Mouse (Mus musculus) thymus, postnatal 36 days (tissue): ENCODE data around the gene Cib4.

Experiments used
- DNase-seq, 2 experiments: peaks; one replicate each; pipeline ENCODE4 v3.0.0; 2022; ENCODE audit warnings: mixed read lengths in 2 of 2

Gene Cib4

DNA sequence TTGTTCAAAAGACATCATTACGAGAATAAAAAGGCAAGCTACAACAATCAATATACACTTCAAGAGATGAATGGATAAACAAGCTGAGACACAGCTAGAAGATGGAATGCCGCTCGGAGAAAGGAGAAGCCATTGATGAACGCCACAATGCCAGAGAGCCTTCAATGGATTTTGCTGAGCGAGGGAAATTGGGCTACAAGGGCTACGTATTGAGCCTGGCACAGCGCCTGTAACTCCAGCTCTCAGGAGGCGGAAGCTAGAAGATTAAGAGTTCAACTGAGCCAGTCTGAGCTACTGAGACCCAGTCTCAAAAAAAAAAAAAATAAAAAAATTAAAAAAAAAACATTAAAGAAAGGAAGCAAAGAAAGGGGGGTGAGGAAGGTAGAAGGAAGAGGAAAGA, 32.5 kb downstream of the Cib4 start:
- DNase-seq = no peak

DNA sequence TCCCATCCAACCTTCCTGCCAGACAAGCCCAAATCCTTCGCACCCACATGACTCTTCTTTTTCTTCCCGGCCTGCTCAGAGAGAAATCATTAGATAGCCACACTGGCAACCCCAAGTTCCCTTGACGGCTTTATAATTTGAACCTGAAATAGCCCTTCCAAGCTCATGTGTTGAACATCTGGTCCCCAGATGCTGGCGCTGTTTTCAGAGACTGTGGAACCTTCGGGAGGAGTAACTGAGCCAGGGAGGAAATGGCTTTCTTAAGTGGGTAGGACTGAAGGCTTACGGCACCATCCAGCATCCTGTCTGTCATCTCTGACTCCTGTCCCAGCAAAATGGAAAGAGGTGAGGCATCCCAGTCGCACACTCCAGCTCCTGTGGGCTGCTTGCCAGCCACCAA, 48.3 kb downstream of the Cib4 start:
- no peak for DNase-seq

DNA sequence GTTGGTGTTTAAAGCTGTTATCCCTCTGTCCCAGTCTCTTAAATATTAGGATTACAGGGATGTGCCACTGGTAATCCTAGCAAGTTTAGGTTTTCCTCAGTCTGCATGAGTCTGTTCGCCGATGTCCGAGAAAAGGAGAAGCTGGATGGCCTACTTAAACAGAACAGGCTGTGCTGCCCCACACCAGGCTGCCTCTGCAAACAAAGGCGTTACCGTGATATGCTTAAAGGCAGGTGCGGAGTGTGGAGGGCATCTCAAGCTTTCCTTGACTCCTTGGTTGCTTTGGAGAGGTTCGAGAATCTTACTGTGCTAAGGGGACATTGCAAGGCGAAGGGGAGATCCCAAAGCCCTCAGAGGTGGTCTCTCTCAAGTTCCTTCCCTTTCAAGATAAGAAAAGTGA, 48.8 kb downstream of the Cib4 start:
- no peak for DNase-seq

DNA sequence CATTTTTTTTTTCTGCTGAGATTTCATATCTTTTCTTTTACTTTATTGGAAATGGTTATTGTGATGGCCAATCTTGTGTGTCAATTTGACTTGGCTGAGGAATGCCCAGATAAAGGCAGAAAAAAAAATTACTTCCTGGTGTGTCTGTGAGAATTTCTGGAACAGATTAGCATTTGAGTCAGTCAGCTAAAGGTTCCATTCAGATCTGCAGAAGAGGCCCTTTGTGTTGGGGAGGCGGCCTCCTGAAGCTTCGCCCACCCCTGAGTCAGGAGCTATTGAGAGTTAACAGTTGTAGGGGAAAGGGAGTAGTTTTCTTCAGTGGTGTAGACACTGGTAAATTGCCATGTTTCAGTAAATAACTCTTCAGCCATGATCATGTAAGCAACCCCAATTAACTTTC, 50.3 kb downstream of the Cib4 start:
- DNase-seq = no peak

DNA sequence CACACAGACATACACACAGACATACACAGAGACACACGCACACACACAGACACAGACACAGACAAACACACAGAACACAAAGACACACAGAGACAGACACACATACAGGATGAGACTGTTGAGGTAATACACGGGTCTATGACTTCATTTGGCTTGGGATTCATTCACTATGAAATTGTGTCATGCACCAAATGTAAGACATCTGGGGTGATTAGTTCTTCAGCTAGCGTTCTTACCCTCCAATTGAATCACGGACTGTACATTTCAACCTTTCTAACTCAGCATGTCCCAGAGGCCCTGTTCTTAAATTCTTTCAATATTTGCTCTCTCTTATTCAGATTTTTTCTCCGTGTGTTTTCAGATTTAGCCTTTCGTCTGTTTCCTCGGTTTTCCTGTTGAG, 51.0 kb downstream of the Cib4 start:
- no peak for DNase-seq

DNA sequence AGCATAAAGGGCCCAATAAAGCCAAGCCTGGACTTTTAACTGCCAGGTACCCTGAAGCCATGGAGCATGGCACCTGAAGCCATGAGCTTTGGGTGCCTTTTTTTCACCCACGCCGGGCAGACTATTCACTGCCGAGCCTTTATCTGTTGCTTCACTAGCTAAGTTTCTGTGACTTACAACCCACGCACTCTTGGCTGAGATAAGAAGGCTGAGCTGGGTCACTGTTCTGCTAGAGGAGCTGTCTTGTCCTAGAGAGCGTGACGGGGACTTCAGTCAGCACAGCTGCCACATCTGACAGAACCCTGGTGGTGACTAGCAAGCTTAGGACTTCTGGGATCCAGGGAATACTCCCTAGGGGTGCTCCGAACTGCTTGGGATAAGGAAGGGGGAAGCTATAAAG, 51.9 kb downstream of the Cib4 start:
- no peak for DNase-seq

DNA sequence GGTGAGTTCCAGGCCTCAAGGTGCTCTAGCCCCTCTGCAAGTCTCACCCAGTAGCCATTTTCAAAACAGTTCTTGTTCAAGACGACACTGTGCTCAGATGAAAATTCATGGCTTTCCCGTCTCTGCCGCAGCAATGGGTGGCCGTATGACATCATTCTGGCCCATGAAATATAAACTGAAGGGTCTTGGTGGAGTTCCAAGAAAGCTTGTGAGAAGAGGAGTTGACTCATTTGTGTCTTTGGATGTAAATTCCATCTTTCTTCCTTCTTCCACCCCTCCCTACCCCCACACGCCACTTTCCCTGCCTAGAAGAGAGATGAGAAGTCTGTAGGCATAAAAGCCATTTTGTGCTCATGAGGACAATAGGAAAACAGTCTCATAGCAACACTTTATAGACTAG, 54.8 kb downstream of the Cib4 start:
- DNase-seq = no peak

DNA sequence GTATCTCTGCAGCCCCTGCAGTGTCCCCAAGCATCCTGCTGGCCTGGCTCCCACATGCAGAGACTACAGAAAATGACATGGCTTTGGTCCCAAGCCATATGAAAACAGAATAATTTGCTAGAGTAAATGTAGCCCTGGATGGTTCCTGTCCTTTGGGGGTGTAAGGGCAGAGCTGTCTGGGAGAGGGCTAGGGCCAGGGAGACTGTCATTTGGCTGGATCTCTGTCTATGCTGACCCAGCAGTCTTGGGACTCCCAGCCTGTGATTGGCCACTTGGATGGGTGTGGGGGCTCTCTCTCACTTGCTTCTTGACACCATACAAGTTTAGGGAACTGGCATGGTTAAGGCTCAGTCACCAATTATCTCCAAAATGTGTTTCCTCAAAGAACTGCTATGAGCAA, 55.4 kb downstream of the Cib4 start:
- DNase-seq = no peak

DNA sequence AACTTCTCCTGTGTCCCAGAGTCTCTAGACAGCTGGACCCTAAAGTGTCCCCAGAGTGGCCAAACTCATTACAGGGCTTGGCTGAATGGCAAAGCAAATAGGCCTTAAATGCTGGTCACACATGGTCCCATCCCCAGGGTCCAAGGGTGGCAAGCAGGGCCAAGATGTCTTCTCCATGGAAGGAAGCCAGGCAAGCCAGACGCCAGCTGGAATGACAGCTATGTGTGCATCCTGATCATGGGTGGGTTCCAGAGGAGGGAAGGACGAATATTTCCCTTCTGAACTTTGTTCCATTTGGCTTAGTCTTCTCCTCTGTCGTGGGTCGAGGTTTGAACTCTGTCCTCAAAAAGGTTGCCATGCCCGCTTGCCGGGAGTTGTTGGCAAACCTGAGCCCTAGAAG, 60.5 kb downstream of the Cib4 start:
- DNase-seq = no peak

DNA sequence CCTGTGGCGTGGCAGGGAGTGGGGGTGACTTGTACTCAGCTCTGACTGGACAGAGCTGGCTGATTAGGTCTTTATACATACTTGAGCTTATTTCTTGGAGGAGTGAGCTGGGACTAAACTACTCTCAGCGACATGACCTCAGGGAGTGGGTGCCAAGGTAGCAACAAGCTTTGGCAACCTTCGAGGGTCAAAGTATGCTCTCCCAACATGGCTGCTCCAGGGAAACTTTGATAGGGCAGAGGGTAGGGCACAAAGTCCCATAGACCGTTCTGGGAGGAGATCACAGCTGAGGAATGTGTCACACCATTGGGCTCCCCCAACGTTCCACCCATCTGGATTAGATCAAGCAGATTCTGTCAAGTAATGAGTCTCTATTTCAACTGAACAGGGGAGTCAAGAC, 61.0 kb downstream of the Cib4 start:
- no peak for DNase-seq

DNA sequence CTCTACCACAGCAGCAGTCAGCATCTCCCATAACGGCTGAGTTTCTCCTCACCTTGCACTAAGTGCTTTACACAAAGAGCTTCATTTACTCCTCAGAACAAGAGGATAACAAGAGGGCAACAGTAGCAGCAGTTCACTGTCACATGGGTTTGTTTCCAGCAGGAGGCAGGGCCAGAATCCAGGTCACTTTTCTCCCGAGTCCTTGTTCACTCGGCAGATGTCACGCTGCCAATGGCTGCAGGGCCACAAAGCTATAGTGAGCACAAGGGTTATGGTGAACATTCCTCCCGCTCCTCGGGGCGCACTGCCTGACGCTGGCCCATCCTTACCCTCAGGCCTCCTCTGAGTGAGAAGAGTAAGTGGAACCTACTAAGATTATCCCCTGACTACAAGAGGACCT, 62.1 kb downstream of the Cib4 start:
- DNase-seq = no peak

DNA sequence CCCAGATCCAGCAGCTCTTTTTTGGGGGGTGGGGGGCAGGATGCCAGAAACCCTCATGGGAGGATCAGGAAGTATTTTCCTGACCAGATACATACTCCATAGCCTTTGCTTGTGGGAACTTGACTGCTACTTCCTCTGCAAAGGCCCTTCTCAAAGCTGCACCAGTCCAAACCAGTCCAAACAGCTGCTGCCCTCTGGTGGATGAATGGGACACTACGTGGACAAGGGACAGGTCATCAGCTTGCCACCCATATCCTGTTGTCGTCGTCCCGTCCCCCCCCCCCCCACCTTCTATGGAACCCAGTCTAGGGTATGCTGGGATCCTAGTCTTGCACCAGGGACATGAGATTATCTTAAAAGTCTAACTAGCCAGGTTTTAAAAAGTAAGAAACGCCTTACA, 63.3 kb downstream of the Cib4 start:
- peak; percentile 59 to 68 for DNase-seq

DNA sequence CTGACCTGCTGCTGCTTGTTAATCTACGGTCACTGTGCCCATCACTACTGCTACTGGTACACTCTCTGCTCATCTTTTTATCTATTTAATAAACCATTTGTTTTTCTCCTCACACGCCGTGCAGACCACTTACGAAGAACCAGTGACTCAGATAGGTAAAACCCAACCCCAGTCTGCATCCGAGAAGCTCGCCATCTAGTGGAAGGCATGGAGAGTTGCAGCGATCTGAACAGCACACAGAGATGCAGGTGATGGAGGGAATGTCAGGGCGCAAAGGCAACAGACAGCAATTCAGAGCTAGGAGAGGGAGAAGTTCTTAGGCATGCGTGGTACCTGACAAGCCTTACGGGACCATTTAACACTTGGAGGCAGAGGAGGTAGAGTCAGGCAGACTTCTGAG, 69.1 kb downstream of the Cib4 start:
- DNase-seq = peak; percentile 15 to 24

DNA sequence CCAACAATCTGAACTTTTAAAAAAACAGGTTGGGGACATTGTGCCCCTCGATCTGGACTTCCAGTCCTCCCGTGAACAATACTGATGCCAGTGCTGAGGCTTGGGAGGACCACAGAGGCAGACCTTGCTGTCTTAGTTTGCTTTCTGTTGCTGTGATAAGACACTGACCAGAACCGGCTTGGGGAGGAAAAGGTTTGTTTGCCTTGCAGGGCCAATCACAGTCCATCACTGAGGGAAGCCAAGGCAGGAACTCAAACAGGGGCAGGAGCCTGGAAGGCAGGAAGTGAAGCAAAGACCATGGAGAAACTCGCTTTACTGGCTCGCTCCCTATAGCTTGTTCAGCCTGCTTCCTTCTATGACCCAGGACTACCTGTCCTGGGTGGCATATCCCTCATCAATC, 73.5 kb downstream of the Cib4 start:
- no peak for DNase-seq

DNA sequence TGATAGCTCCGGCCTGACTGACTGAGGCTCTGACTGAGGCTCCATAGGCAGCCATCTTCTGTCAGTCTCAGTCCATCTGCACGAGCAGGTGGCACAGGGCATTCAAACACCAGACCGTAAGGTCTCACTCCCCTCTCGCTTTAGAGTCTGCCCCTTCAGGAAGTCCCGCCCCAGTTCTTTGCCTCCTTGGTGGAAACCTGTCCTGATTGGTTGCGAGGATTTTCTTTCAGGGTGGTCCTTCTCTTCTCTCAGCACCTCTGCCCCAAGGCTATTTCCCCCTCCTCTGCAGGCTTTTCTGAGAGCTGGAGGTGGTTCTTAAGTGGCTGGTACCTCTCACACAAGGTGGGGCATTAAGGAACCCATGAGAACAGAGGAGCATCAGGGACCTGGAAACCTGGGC, 75.2 kb downstream of the Cib4 start:
- DNase-seq = no peak

DNA sequence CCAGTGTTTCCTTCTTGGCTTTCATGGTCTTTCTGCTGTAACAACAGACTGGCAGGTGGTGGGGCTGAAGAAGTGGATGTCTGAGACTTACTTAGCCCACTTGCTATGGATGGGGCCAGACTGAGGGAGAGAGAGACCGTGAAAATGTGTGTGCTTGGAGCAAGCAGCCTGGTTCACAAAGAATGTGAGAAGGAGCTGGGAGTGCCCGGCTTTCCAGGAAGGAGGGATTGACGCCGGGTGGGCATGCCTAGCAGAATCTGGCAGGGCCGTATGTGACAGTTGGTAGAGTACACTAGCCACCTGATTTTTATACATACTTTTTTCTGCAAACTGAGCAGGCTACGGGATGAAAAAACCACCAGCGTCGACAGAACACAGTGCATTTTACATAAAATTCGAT, 79.3 kb downstream of the Cib4 start:
- DNase-seq = no peak

DNA sequence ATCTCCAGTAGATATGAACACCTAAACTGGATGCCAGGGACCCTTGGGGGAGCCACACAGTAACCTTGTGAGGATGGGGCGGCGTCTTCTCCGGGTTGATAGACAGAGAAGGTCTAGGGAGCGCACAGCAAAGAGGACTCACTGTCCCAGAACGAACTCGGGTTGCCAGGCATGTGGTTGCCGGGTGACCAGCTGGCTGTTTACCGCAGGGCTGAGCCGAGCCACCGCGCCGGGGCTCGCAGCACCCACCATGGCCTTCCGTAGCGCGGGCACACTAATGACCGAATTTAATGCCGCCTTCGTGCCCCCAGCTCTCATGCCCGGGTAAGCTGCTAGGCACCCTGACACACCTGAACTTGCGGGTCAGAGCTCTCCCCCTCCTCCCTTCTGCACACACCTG, 79.8 kb downstream of the Cib4 start, which contains the start of gene 1700001C02Rik:
1700001C02Rik (plus strand) TSS at position 187 of the 400 bp plus-strand sequence.
- no peak for DNase-seq

DNA sequence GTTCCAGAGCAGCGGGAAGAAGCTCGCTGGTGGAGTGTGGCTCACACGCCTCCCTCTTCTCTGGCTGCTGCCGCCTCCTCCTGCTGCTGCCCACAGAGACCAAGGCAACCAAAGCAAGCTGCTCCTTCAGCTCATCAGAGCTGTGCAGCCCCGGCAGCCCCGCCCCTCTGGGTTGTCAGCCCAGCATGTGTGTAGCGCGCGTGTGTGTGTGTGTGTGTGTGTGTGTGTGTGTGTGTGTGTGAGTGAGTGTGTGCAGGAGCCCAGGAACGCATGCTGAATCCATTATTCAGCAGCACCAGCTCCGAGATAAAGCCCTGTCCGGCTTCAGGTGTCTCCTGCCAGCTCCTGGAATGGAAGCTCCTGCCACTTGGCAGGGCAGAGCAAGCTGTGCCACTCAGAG, 83.8 kb downstream of the Cib4 start, which contains the start of gene Otof:
Otof (minus strand) TSS at position 112 of the 400 bp plus-strand sequence.
- no peak for DNase-seq

DNA sequence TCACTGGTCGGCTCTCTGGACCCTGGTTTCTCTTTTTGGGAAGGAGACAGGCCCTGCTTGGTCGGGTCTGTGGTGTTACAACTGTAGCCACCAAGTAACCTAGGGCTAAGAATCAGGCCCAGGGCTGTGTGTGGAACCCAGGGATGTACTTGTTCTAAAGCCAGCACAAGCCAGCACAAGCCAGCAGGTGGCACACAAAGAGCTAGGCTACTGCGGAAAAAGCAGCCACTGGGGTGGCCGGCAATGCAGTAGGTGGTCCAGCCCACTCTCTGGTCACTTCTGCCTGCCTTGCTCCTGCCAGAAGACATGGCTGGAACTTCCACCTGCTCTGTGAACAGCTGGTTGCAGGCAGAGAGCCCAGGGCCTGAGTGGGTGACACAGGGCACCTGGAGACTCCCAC, 85.5 kb downstream of the Cib4 start:
- DNase-seq = no peak

DNA sequence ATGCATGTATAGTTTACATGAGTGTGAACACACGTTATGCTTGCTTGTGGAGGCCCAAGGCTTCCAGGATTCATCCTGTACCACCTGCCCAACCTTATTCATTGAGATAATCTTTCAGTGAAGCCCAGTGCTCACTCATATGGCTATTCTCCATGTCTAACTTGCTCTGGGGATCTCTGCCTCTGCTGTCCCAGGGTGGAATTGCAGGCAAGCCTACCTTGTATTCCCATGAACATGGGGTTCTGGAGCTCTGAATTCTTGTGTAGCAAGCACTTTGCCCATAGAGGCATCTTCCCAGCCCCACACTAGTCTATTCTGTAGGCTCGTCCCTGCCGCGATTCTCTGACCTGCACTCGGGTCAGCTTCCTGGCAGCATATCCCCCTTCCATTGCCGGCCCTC, 89.6 kb downstream of the Cib4 start:
- DNase-seq = no peak

DNA sequence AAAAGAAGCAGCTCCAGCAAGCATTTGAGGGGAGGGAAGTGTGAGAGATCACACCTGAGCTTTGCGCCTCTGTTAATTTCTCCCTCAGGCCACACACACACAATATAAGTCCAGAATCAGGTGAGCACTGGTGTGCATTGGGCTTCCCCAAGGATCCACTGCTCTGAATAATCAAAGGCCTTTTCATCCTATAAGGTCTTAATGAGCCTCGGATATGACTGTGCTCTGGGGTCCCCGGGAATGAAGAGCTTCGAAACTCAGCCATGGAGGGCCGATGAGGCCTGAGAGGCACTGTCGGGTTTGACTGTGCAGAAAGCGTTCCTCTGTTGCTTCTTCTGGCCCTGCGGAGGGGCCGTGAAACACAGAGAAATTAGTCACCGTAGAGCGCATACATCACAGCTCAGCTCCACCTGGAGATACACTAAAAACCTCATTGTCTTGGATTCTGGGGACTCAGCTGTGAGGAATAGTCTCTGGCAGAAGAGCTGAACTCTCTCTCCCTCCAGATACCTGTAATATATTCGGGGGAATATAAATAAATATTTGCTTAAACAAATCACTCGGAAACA, 101.2 kb downstream of the Cib4 start:
- no peak for DNase-seq

DNA sequence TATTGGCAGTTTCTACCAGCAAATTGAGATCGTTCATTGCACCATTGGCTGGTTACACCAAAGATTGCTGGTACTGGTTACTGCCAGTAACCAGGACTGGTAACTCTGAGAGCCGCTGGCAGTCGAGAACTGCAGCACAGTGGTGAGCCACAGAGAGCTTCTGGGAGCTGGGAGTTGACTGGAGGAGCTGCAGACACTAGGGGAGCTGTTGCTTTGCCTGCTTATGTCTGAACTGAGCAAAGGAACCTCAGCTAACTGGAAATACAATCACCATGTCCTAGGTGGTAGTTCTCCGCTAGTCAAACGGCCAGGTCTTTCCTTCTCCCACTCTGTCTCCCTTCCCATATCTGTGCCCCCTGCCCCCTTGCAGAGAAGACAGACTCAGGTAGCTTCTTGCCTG, 103.4 kb downstream of the Cib4 start:
- DNase-seq = no peak

DNA sequence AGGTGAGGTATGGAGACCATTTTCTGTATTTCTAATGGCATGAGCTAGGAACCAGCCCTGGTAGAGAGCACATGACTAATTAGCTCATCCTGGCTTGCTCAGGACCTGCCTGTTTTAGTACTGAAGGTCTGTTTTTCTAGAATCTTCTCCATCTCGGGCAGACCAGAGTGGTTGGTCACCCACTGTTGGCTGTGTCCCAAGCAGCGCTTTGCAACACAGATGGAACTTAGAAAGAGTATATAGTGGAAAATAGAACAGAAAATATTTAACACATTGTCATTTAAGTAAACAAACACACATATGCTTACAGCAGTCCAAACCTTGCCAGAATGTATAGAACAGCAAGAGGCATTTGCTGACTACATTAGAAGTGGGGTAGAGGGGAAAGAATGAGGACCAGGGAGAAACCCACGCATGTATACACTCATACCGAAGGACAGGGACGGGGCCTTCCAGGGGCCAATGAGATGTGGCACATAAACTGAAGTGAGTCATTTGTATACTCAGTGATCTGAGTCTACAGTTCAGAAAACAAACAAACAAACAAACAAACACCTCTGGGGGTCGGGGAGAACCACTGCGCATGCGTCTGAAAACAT, 105.2 kb downstream of the Cib4 start:
- no peak for DNase-seq

DNA sequence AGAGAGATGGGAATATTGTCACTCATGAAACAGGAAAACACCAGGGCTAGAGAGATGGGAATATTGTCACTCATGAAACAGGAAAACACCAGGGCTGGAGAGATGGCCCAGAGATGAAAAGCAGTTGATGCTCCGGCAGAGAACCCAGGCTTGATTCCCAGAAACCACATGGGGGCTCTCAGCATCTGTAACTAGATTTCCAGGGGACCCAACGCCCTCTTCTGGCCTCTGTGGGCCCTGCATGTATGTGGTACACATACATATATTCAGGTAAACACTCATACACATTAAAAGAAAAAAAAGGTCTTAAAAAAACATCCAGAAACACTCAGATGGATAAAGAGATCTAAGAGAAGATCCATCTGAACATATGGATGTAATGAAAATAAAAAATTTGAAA, 106.7 kb downstream of the Cib4 start:
- DNase-seq = no peak
